Mouse (Mus musculus) thymus, adult 18-20 months (tissue): ENCODE data around the gene Styx.

Source experiments
- DNase-seq, 2 experiments: peaks; one replicate each; pipeline ENCODE4 v3.0.0; 2022; ENCODE audit warnings: mixed read lengths in 2 of 2

Gene Styx

GRCm38 (mm10) chr14:45350931-45351859 lies at the start of gene Styx:
Gene Styx, plus strand, starts transcription at chr14:45351093.
- DNase-seq, result peak; percentile 91 to 92

GRCm38 (mm10) chr14:45303939-45304338 lies 47.0 kb upstream of the Styx start:
- no peak for DNase-seq

- DNase-seq, result no peak
Observed at GRCm38 (mm10) chr14:45304389-45304788, 46.5 kb upstream of the Styx start.

- no peak for DNase-seq
Observed at GRCm38 (mm10) chr14:45305852-45306251, 45.0 kb upstream of the Styx start.

- DNase-seq, result no peak
Observed at GRCm38 (mm10) chr14:45307630-45308328, 43.1 kb upstream of the Styx start.

GRCm38 (mm10) chr14:45309646-45310045 lies 41.2 kb upstream of the Styx start:
- DNase-seq, result no peak

GRCm38 (mm10) chr14:45310101-45310500 lies 40.8 kb upstream of the Styx start:
- DNase-seq, result no peak

- no peak for DNase-seq
Observed at GRCm38 (mm10) chr14:45316927-45317326, 34.0 kb upstream of the Styx start.

GRCm38 (mm10) chr14:45317921-45318411 lies 32.9 kb upstream of the Styx start:
- no peak for DNase-seq

GRCm38 (mm10) chr14:45318426-45319236 lies 32.3 kb upstream of the Styx start, which contains the start of gene Ero1l:
Gene Ero1l, minus strand, starts transcription at chr14:45318771.
- peak; percentile 68 to 71 for DNase-seq

GRCm38 (mm10) chr14:45319237-45319610 lies 31.7 kb upstream of the Styx start:
- no peak for DNase-seq

- DNase-seq, result no peak
Observed at GRCm38 (mm10) chr14:45320111-45320510, 30.8 kb upstream of the Styx start.

GRCm38 (mm10) chr14:45321067-45321466 lies 29.8 kb upstream of the Styx start:
- no peak for DNase-seq

GRCm38 (mm10) chr14:45321622-45322021 lies 29.3 kb upstream of the Styx start:
- DNase-seq, result no peak

- no peak for DNase-seq
Observed at GRCm38 (mm10) chr14:45322450-45322849, 28.4 kb upstream of the Styx start.

GRCm38 (mm10) chr14:45323320-45323719 lies 27.6 kb upstream of the Styx start:
- no peak for DNase-seq

GRCm38 (mm10) chr14:45325471-45325870 lies 25.4 kb upstream of the Styx start:
- DNase-seq, result no peak

- no peak for DNase-seq
Observed at GRCm38 (mm10) chr14:45328072-45328713, 22.7 kb upstream of the Styx start.

GRCm38 (mm10) chr14:45329018-45329588 lies 21.8 kb upstream of the Styx start:
- DNase-seq, result no peak

GRCm38 (mm10) chr14:45329589-45330181 lies 21.2 kb upstream of the Styx start, which contains the start of gene Psmc6:
Gene Psmc6, plus strand, starts transcription at chr14:45329788.
- peak; percentile 83 to 90 for DNase-seq
